Mouse (Mus musculus): ENCODE data around the gene Car15. TPM values are rescaled to one million over a fixed set of nuclear protein-coding genes. Genes with fewer than 3 reads are reported as not detected.

Car15 gene
- polyA plus RNA-seq (2012; fragmentation: generic; extraction: Trizol): 1.2 TPM

DNA sequence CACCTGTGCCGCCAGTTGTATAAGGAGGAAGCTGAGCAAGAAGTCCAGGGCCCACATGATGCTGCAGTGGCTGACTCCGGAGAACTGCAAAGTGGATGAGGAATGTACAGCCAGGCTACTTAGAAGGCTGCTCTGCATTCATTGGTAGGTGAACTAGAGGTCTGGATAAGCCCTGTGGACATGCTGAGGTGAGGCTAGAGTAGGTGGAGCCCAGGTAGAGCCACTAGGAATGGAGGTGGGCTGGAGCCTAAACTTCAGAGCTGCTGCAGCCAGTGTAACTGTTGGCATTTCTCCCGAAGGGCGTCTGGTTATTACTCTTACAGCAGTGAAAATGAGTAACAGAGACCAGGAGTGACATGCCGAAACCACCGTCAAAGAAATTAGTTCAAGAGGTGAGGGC, at the start of gene Car15:
Car15 (minus strand) TSS at position 314 of the 400 bp plus-strand sequence.
- Histone ChIP-seq H3K27me3 (ENCODE audit: control insufficient read depth, insufficient read depth, insufficient read length) (peaks cover 30% of the 10 kb centered on the region), H3ac (ENCODE audit: control insufficient read depth, insufficient read length) (no peak within 1 kb of the TSS), H3K36me3 (ENCODE audit: control insufficient read depth, insufficient read depth) (no peaks in the 10 kb centered on the region), H3K4me2 (ENCODE audit: low read depth) (no peak within 1 kb of the TSS), H3K4me3 (no peak within 1 kb of the TSS), H3K79me2 (ENCODE audit: control insufficient read depth, insufficient read depth) (no peaks in the 10 kb centered on the region)
- no peak for TF ChIP-seq POLR2A (IDR thresholded peaks at IDR 0.05; ENCODE audit: insufficient read length, low read depth)
- no peak for TF ChIP-seq MYOD1 (IDR thresholded peaks at IDR 0.05; ENCODE audit: control insufficient read depth in 1 of 3, insufficient read length in 2 of 3, low read depth in 2 of 3)
- TF ChIP-seq SRF (IDR thresholded peaks at IDR 0.05; ENCODE audit: control insufficient read depth, insufficient read length, low read depth): no peak
- no peak for TF ChIP-seq MYOG (IDR thresholded peaks at IDR 0.05; ENCODE audit: control insufficient read depth in 1 of 3, insufficient read depth in 1 of 3, insufficient read length in 2 of 3, low read depth in 2 of 3)
- TF ChIP-seq REST (IDR thresholded peaks at IDR 0.05; ENCODE audit: insufficient read depth, insufficient read length): no peak
- TF ChIP-seq POLR2AphosphoS2 (IDR thresholded peaks at IDR 0.05; ENCODE audit: insufficient read length, low read depth): no peak
- TF ChIP-seq MAX (IDR thresholded peaks at IDR 0.05; ENCODE audit: low read depth): no peak
- TF ChIP-seq CEBPB (IDR thresholded peaks at IDR 0.05; ENCODE audit: insufficient read depth, poor library complexity, severe bottlenecking): no peak

DNA sequence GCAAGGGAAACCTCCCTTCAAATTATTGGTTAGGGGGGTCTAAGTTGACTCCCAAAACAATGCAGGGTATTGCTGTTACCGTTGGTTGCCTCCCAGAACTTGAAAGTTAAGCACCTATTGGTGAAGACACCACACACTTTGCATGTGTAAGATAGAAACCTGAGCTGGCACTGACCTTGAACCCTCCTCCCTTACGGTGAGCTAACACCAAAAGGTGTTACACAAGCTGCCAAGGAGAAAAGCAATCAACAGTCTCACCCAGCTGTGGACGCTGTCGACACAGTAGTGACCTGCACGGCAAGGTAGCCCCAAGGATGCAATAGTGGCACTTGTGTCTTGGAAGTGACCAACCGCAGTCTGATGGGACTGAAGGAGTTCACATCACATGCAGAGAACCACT, 46.0 kb upstream of the Car15 start:
- Histone ChIP-seq H3ac (ENCODE audit: control insufficient read depth, insufficient read length) (no peak overlapping the region), H3K36me3 (ENCODE audit: control insufficient read depth, insufficient read depth) (no peaks in the 10 kb centered on the region), H3K27me3 (ENCODE audit: control insufficient read depth, insufficient read depth, insufficient read length) (no peaks in the 10 kb centered on the region), H3K79me2 (ENCODE audit: control insufficient read depth, insufficient read depth) (peaks cover 92% of the 10 kb centered on the region), H3K4me3 (no peak overlapping the region), H3K4me2 (ENCODE audit: low read depth) (no peak overlapping the region)
- TF ChIP-seq POLR2A (IDR thresholded peaks at IDR 0.05; ENCODE audit: insufficient read length, low read depth) (no peak), REST (IDR thresholded peaks at IDR 0.05; ENCODE audit: insufficient read depth, insufficient read length) (no peak), SRF (IDR thresholded peaks at IDR 0.05; ENCODE audit: control insufficient read depth, insufficient read length, low read depth) (no peak), MAX (IDR thresholded peaks at IDR 0.05; ENCODE audit: low read depth) (no peak), MYOD1 (IDR thresholded peaks at IDR 0.05; ENCODE audit: control insufficient read depth in 1 of 3, insufficient read length in 2 of 3, low read depth in 2 of 3) (no peak), E2F4 (IDR thresholded peaks at IDR 0.05; ENCODE audit: insufficient read depth) (no peak), MYOG (IDR thresholded peaks at IDR 0.05; ENCODE audit: control insufficient read depth in 1 of 3, insufficient read depth in 1 of 3, insufficient read length in 2 of 3, low read depth in 2 of 3) (no peak)

DNA sequence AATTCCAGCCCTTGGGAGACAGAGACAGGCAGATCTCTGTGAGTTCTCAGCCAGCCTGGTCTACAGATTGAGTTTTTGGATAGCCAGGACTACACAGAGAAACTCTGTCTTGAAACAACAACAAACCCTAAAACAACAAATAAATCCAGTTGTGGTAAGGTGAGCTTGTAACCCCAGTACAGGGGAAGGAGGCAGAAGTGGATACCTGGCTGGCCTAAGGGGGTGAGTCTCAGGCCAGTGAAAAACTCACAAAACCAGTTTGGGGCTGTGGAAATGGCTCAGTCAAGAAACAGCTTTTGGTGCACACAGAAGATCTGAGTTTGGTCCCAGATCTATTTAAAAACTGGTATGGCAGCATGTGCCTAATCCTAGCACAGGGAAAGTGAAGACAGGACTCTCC, 44.0 kb upstream of the Car15 start:
- peaks cover 100% of the 10 kb centered on the region for H3K79me2 ChIP-seq (ENCODE audit: control insufficient read depth, insufficient read depth)
- no peaks in the 10 kb centered on the region for H3K27me3 ChIP-seq (ENCODE audit: control insufficient read depth, insufficient read depth, insufficient read length)
- no peak overlapping the region for H3K4me3 ChIP-seq
- TF ChIP-seq E2F4 (IDR thresholded peaks at IDR 0.05; ENCODE audit: insufficient read depth) (no peak), TCF12 (IDR thresholded peaks at IDR 0.05; ENCODE audit: insufficient read depth, poor library complexity, severe bottlenecking) (no peak), POLR2AphosphoS2 (IDR thresholded peaks at IDR 0.05; ENCODE audit: insufficient read length, low read depth) (no peak), MYOG (IDR thresholded peaks at IDR 0.05; ENCODE audit: control insufficient read depth in 1 of 3, insufficient read depth in 1 of 3, insufficient read length in 2 of 3, low read depth in 2 of 3) (no peak), USF1 (IDR thresholded peaks at IDR 0.05; ENCODE audit: low read depth) (no peak), MYOD1 (IDR thresholded peaks at IDR 0.05; ENCODE audit: control insufficient read depth in 1 of 3, insufficient read length in 2 of 3, low read depth in 2 of 3) (no peak), CEBPB (IDR thresholded peaks at IDR 0.05; ENCODE audit: insufficient read depth, poor library complexity, severe bottlenecking) (no peak), MAX (IDR thresholded peaks at IDR 0.05; ENCODE audit: low read depth) (no peak), POLR2A (IDR thresholded peaks at IDR 0.05; ENCODE audit: insufficient read length, low read depth) (no peak), SRF (IDR thresholded peaks at IDR 0.05; ENCODE audit: control insufficient read depth, insufficient read length, low read depth) (no peak), REST (IDR thresholded peaks at IDR 0.05; ENCODE audit: insufficient read depth, insufficient read length) (no peak), TCF3 (IDR thresholded peaks at IDR 0.05; ENCODE audit: insufficient read length, low read depth) (no peak)
- no peaks in the 10 kb centered on the region for H3K36me3 ChIP-seq (ENCODE audit: control insufficient read depth, insufficient read depth)
- H3ac ChIP-seq (ENCODE audit: control insufficient read depth, insufficient read length): no peak overlapping the region
- H3K4me2 ChIP-seq (ENCODE audit: low read depth): no peak overlapping the region

DNA sequence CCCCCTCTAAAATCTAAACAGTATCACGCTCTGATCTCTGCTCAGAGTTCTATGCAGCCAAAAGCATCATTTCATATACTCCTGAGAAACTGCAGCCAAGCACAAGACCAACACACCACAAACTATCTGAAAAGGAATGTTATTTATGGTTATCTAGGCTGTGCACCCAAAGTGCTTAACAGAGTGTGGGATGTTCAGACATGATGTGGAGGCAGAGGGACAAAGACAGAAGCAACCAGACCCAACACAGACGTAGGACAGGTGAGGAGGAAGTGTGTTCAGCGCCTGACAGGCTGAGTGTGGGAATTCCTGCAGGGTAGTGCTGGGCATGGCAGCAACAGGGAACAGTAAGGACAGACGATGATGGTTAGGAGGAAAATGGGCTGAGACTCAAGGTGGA, 41.4 kb upstream of the Car15 start:
- no peaks in the 10 kb centered on the region for H3K36me3 ChIP-seq (ENCODE audit: control insufficient read depth, insufficient read depth)
- H3K79me2 ChIP-seq (ENCODE audit: control insufficient read depth, insufficient read depth): peaks cover 95% of the 10 kb centered on the region
- H3K4me2 ChIP-seq (ENCODE audit: low read depth): no peak overlapping the region
- no peak overlapping the region for H3ac ChIP-seq (ENCODE audit: control insufficient read depth, insufficient read length)
- TF ChIP-seq MYOD1 (IDR thresholded peaks at IDR 0.05; ENCODE audit: control insufficient read depth in 1 of 3, insufficient read length in 2 of 3, low read depth in 2 of 3) (no peak), MAX (IDR thresholded peaks at IDR 0.05; ENCODE audit: low read depth) (no peak), SRF (IDR thresholded peaks at IDR 0.05; ENCODE audit: control insufficient read depth, insufficient read length, low read depth) (no peak), USF1 (IDR thresholded peaks at IDR 0.05; ENCODE audit: low read depth) (no peak), TCF3 (IDR thresholded peaks at IDR 0.05; ENCODE audit: insufficient read length, low read depth) (no peak), E2F4 (IDR thresholded peaks at IDR 0.05; ENCODE audit: insufficient read depth) (no peak), CEBPB (IDR thresholded peaks at IDR 0.05; ENCODE audit: insufficient read depth, poor library complexity, severe bottlenecking) (no peak), POLR2AphosphoS2 (IDR thresholded peaks at IDR 0.05; ENCODE audit: insufficient read length, low read depth) (no peak), TCF12 (IDR thresholded peaks at IDR 0.05; ENCODE audit: insufficient read depth, poor library complexity, severe bottlenecking) (no peak), REST (IDR thresholded peaks at IDR 0.05; ENCODE audit: insufficient read depth, insufficient read length) (no peak), MYOG (IDR thresholded peaks at IDR 0.05; ENCODE audit: control insufficient read depth in 1 of 3, insufficient read depth in 1 of 3, insufficient read length in 2 of 3, low read depth in 2 of 3) (no peak), POLR2A (IDR thresholded peaks at IDR 0.05; ENCODE audit: insufficient read length, low read depth) (no peak)
- no peak overlapping the region for H3K4me3 ChIP-seq
- no peaks in the 10 kb centered on the region for H3K27me3 ChIP-seq (ENCODE audit: control insufficient read depth, insufficient read depth, insufficient read length)

DNA sequence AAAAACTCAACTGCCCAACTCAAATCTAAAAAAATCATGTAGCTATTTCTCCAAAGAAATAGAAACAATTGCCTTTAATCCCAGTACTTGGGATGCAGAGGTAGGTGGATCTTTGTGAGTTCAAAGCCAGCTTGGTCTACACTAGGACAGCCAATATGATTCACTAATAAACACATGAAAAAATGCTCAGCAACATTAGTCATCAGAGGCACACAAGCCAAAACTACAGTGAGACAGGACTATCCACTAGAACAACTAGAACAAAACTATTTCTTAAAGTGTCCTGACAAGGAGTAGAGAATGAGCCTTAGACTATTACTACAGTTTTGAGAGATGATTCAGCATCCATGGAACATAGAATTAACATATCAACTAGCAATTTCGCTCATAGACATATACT, 37.9 kb upstream of the Car15 start:
- Histone ChIP-seq H3ac (ENCODE audit: control insufficient read depth, insufficient read length) (no peak overlapping the region), H3K36me3 (ENCODE audit: control insufficient read depth, insufficient read depth) (no peaks in the 10 kb centered on the region), H3K27me3 (ENCODE audit: control insufficient read depth, insufficient read depth, insufficient read length) (no peaks in the 10 kb centered on the region), H3K4me3 (no peak overlapping the region), H3K79me2 (ENCODE audit: control insufficient read depth, insufficient read depth) (peaks cover 68% of the 10 kb centered on the region), H3K4me2 (ENCODE audit: low read depth) (no peak overlapping the region)
- TF ChIP-seq MYOG (IDR thresholded peaks at IDR 0.05; ENCODE audit: control insufficient read depth in 1 of 3, insufficient read depth in 1 of 3, insufficient read length in 2 of 3, low read depth in 2 of 3) (no peak), CEBPB (IDR thresholded peaks at IDR 0.05; ENCODE audit: insufficient read depth, poor library complexity, severe bottlenecking) (no peak), USF1 (IDR thresholded peaks at IDR 0.05; ENCODE audit: low read depth) (no peak), POLR2A (IDR thresholded peaks at IDR 0.05; ENCODE audit: insufficient read length, low read depth) (no peak), TCF3 (IDR thresholded peaks at IDR 0.05; ENCODE audit: insufficient read length, low read depth) (no peak), POLR2AphosphoS2 (IDR thresholded peaks at IDR 0.05; ENCODE audit: insufficient read length, low read depth) (no peak), TCF12 (IDR thresholded peaks at IDR 0.05; ENCODE audit: insufficient read depth, poor library complexity, severe bottlenecking) (no peak)

Data from myocyte (in vitro differentiated cells).